Mouse (Mus musculus): ENCODE data around the gene Scgb2b11.
"Not testable (repeated sequence)": the region's sequence is repeated elsewhere in the genome, so short reads cannot be mapped to it uniquely, and the experiment has no call there.

Scgb2b11 gene

DNA sequence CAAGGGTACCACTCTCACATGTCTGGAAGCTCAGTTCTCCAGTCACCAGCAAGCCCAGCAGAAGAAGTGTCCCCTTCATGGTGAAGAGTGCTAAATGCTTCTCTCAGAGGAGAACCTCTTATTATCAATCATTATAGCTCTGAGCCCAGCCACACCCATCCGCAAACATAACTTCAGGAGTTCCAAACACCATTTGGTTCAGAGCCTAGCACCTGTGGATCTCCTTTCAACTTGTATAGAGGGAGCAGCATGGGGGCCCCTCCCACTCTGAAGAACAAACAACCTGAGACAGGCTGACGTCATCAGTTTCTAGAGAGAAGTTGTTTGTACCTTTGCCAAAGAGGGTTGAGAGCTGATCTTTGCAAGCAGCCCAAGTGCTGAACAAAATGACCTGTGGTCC is at the start of gene Scgb2b11:
Gene Scgb2b11, minus strand, starts transcription at position 101 of the 400 bp plus-strand sequence.
- DNase-seq (ENCODE audit: low spot score in 2 of 2), result not testable (repeated sequence)

DNA sequence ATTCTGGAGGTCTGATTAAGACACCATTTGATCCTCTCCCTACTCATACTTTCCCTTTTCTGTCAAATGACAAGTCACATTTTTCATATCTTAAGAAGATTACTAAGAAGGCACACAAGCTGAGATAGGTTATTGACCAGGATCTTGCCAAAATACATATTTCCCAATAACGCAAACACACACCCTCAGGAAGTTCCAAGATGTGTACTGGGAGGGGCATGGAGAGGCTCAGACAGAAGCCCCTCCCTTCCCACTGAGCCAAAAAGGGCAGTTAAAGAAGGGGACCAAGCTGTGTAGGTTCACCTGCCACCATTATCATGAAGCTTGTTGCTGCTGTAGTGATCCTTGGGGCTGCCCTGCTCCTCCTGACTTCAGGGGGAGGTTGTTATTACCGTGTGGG is 11.6 kb upstream of the Scgb2b11 start, which contains the start of gene Scgb1b11:
Gene Scgb1b11, plus strand, starts transcription at position 301 of the 400 bp plus-strand sequence.
- DNase-seq (ENCODE audit: low spot score in 2 of 2), result not testable (repeated sequence)
